15 mouse cellular contexts compared by ENCODE assay signal in genomic region chr1:134246590-134246989, GRCm38 (mm10). TPM values are rescaled to one million over a fixed set of nuclear protein-coding genes. Genes with fewer than 3 reads are reported as not detected.
DNase-seq lines count a peak whose midpoint lies in the region; ATAC-seq and TF ChIP-seq lines count a peak whose summit lies in the region.
"Had no signal": no experiment of that assay in that cellular context is flagged by ENCODE, and none has a peak within 500 bp of the region (broad histone marks: within the 10 kb centered on the region; RNA-seq: fewer than 3 reads in every experiment).

No protein-coding gene starts in this region.

- DNase-seq in gastrocnemius, adult 2 months = peak; percentile 41
- DNase-seq in gastrocnemius, postnatal 36 days = no peak
- peak; percentile 54 for DNase-seq in limb, embryonic 14.5 days (ENCODE audit: low spot score)
- no peak for DNase-seq in limb, embryonic 10.5 days (ENCODE audit: low spot score)
- DNase-seq in brain, embryonic 14.5 days (ENCODE audit: low read depth) = peak; percentile 38
- DNase-seq in lung, postnatal 25 days (ENCODE audit: low spot score) = peak; percentile 20
- no peak for DNase-seq in thymus, adult 2 months
- DNase-seq: embryo, embryonic 11 days; kidney, adult 2 months; spleen, adult 18-20 months had no signal

- 58% methylated on average over 4 of the region's 4 CpGs for WGBS in limb, embryonic 14.5 days
- 65% methylated on average over 4 of the region's 4 CpGs for WGBS in limb, embryonic 10.5 days
- WGBS in thymus, adult 2 months = 87% methylated on average over 4 of the region's 4 CpGs

- no peaks in the 10 kb centered on the region for H3K36me3 ChIP-seq in limb, embryonic 14.5 days (ENCODE audit: control insufficient read depth, insufficient read depth, low read length)
- H3K36me3 ChIP-seq in limb, embryonic 10.5 days = no peaks in the 10 kb centered on the region
- no peaks in the 10 kb centered on the region for H3K36me3 ChIP-seq in thymus, adult 2 months (ENCODE audit: control insufficient read depth, insufficient read depth, low read length)
- H3K36me3 ChIP-seq: hindbrain, embryonic 13.5 days had no signal

- intact Hi-C loops in gastrocnemius, adult 2 months (cut with DNase I) = no loop called here
- intact Hi-C loops in gastrocnemius, postnatal 36 days (cut with DNase I) = no loop called here

- H3K27me3 ChIP-seq in limb, embryonic 14.5 days (ENCODE audit: control insufficient read depth, insufficient read depth, low read length) = no peaks in the 10 kb centered on the region
- peaks cover 26% of the 10 kb centered on the region for H3K27me3 ChIP-seq in limb, embryonic 10.5 days (ENCODE audit: low read depth, poor library complexity, severe bottlenecking)
- H3K27me3 ChIP-seq in thymus, adult 2 months (ENCODE audit: control insufficient read depth, insufficient read depth, low read length) = no peaks in the 10 kb centered on the region

- ATAC-seq in limb, embryonic 14.5 days (ENCODE audit: low FRiP score, low read depth) = no peak

- no peak for TF ChIP-seq CTCF in gastrocnemius, adult 2 months (IDR thresholded peaks at IDR 0.05)
- TF ChIP-seq CTCF in brain, embryonic 14.5 days (IDR thresholded peaks at IDR 0.05; ENCODE audit: borderline replicate concordance, extremely low read depth, insufficient read depth, insufficient read length) = no peak
- TF ChIP-seq CTCF in thymus, adult 2 months (IDR thresholded peaks at IDR 0.05; ENCODE audit: borderline replicate concordance, control insufficient read depth, extremely low read depth, insufficient read depth, low read length, poor library complexity) = no peak

- no peak for TF ChIP-seq POLR2A in limb, embryonic 14.5 days (IDR thresholded peaks at IDR 0.05; ENCODE audit: borderline replicate concordance, extremely low read depth, insufficient read depth, insufficient read length)
- TF ChIP-seq POLR2A in brain, embryonic 14.5 days (IDR thresholded peaks at IDR 0.05; ENCODE audit: borderline replicate concordance, extremely low read depth, insufficient read depth, insufficient read length, poor library complexity, severe bottlenecking) = no peak
- no peak for TF ChIP-seq POLR2A in thymus, adult 2 months (IDR thresholded peaks at IDR 0.05; ENCODE audit: control insufficient read depth, extremely low read depth, insufficient read depth, low read length, poor library complexity)

- peak overlapping the region; percentile 51 for H3K27ac ChIP-seq in gastrocnemius, adult 2 months
- H3K27ac ChIP-seq in limb, embryonic 14.5 days (replicated peaks; ENCODE audit: low read depth, low read length) = no peak overlapping the region
- no peak overlapping the region for H3K27ac ChIP-seq in limb, embryonic 10.5 days
- H3K27ac ChIP-seq in thymus, adult 2 months (ENCODE audit: control insufficient read depth, insufficient read depth, low read length) = no peak overlapping the region
- H3K27ac ChIP-seq: hindbrain, embryonic 13.5 days; left cerebral cortex, adult 2 months had no signal

- H3K9me3 ChIP-seq in limb, embryonic 14.5 days (ENCODE audit: control insufficient read depth, low read length) = no peaks in the 10 kb centered on the region
- H3K9me3 ChIP-seq in limb, embryonic 10.5 days (replicated peaks) = no peaks in the 10 kb centered on the region
- H3K9me3 ChIP-seq: hindbrain, embryonic 13.5 days had no signal

- no peak overlapping the region for H3K4me3 ChIP-seq in gastrocnemius, adult 2 months
- H3K4me3 ChIP-seq in limb, embryonic 14.5 days (replicated peaks; ENCODE audit: low read length) = no peak overlapping the region
- H3K4me3 ChIP-seq in limb, embryonic 10.5 days = no peak overlapping the region
- H3K4me3 ChIP-seq in thymus, adult 2 months (ENCODE audit: control insufficient read depth, insufficient read depth, low read length) = no peak overlapping the region
- H3K4me3 ChIP-seq: hindbrain, embryonic 13.5 days; left cerebral cortex, adult 2 months; myocyte had no signal

- no peak overlapping the region for H3K9ac ChIP-seq in limb, embryonic 14.5 days (ENCODE audit: low read depth, low read length, severe bottlenecking)
- H3K9ac ChIP-seq: hindbrain, embryonic 13.5 days had no signal

- no peak overlapping the region for H3K4me2 ChIP-seq in limb, embryonic 14.5 days (replicated peaks; ENCODE audit: low read depth, low read length, severe bottlenecking)
- H3K4me2 ChIP-seq: hindbrain, embryonic 13.5 days had no signal

- peaks cover 7% of the 10 kb centered on the region for H3K4me1 ChIP-seq in limb, embryonic 14.5 days (ENCODE audit: control insufficient read depth, insufficient read depth, low read length)
- H3K4me1 ChIP-seq in limb, embryonic 10.5 days = peaks cover 13% of the 10 kb centered on the region
- no peaks in the 10 kb centered on the region for H3K4me1 ChIP-seq in thymus, adult 2 months (replicated peaks; ENCODE audit: control insufficient read depth, insufficient read depth, low read length)

RNA-seq across cellular contexts. Expression of gene Adora1, which starts 11.4 kb away (rescaled TPM):
- under 1 TPM; 0.20 to 0.31 TPM for total RNA-seq in gastrocnemius, adult 2 months (2021)
- total RNA-seq in gastrocnemius, postnatal 36 days (2021) = under 1 TPM; 0.33 to 0.59 TPM
- 2.0 and 3.6 TPM in 2 replicates for polyA plus RNA-seq in limb, embryonic 14.5 days (2012; rRNA removed)
- polyA plus RNA-seq in limb, embryonic 14.5 days (2014; fragmentation: Nextera tagmentation; extraction: Ambion mirVana) = 1.4 and 2.0 TPM in 2 replicates
- 0.06 and 0.69 TPM in 2 replicates for polyA plus RNA-seq in limb, embryonic 10.5 days (2016; fragmentation: Nextera tagmentation; extraction: Ambion mirVana)
- polyA plus RNA-seq in brain, embryonic 14.5 days (2012; rRNA removed) = 12.9 and 15.2 TPM in 2 replicates
- polyA plus RNA-seq in thymus, adult 2 months (2012; rRNA removed) = 6.2 and 6.3 TPM in 2 replicates

RNA-seq across cellular contexts. Expression of gene Myog, which starts 43.2 kb away (rescaled TPM):
- total RNA-seq in gastrocnemius, adult 2 months (2021) = 10 to 100 TPM; 11.6 to 34.5 TPM
- 10 to 100 TPM; 20.1 to 20.9 TPM for total RNA-seq in gastrocnemius, postnatal 36 days (2021)
- polyA plus RNA-seq in limb, embryonic 14.5 days (2012; rRNA removed) = 162 and 165 TPM in 2 replicates
- polyA plus RNA-seq in limb, embryonic 14.5 days (2014; fragmentation: Nextera tagmentation; extraction: Ambion mirVana) = 118 and 149 TPM in 2 replicates
- 2.0 and 16.0 TPM in 2 replicates for polyA plus RNA-seq in limb, embryonic 10.5 days (2016; fragmentation: Nextera tagmentation; extraction: Ambion mirVana)
- 1.3 and 2.6 TPM in 2 replicates for polyA plus RNA-seq in brain, embryonic 14.5 days (2012; rRNA removed)
- 0.34 and 0.43 TPM in 2 replicates for polyA plus RNA-seq in thymus, adult 2 months (2012; rRNA removed)
- total RNA-seq: left cerebral cortex, adult 2 months; liver, adult 2 months had no signal
- polyA plus RNA-seq: gonadal fat pad, adult 2 months; liver, adult 2 months had no signal

RNA-seq across cellular contexts. Expression of gene Mybph, which starts 53.3 kb away (rescaled TPM):
- total RNA-seq in gastrocnemius, adult 2 months (2021) = 100 to 1,000 TPM; 192 to 318 TPM
- 100 to 1,000 TPM; 547 to 589 TPM for total RNA-seq in gastrocnemius, postnatal 36 days (2021)
- 92.6 and 110 TPM in 2 replicates for polyA plus RNA-seq in limb, embryonic 14.5 days (2012; rRNA removed)
- polyA plus RNA-seq in limb, embryonic 14.5 days (2014; fragmentation: Nextera tagmentation; extraction: Ambion mirVana) = 93.0 and 115 TPM in 2 replicates
- polyA plus RNA-seq in limb, embryonic 10.5 days (2016; fragmentation: Nextera tagmentation; extraction: Ambion mirVana) = 0.56 and 0.98 TPM in 2 replicates
- 0.98 and 1.4 TPM in 2 replicates for polyA plus RNA-seq in brain, embryonic 14.5 days (2012; rRNA removed)
- polyA plus RNA-seq in thymus, adult 2 months (2012; rRNA removed) = 0.33 and 0.35 TPM in 2 replicates
- total RNA-seq: liver, adult 2 months had no signal
- polyA plus RNA-seq: liver, adult 2 months had no signal

Comparison
In these comparisons a context has a peak if more than half of its experiments do, and no peak if none do; other contexts are left out.
1. DNase-seq: peak in gastrocnemius, adult 2 months (single experiment), limb, embryonic 14.5 days (single experiment), brain, embryonic 14.5 days (single experiment) and lung, postnatal 25 days (single experiment); none in gastrocnemius, postnatal 36 days (0 of 2), limb, embryonic 10.5 days (single experiment) and thymus, adult 2 months (single experiment).
2. RNA of gene Mybph, which starts 53.3 kb away (polyA plus RNA-seq): 92.6 to 115 TPM in limb, embryonic 14.5 days; 0.98 to 1.4 TPM in brain, embryonic 14.5 days, 0.56 to 0.98 TPM in limb, embryonic 10.5 days and 0.33 to 0.35 TPM in thymus, adult 2 months; every median in the first group is over 10 times any median in the second.